Mouse (Mus musculus) CH12.LX (cell line): ENCODE measurements at regions not wholly inside any gene's neighbourhood (a gene's known extent, or its start where the extent isn't known, plus 50 kb on each side); places are given as distances from the start of the nearest gene placed in this dataset.
"Not testable (repeated sequence)": the region's sequence is repeated elsewhere in the genome, so short reads cannot be mapped to it uniquely, and the experiment has no call there.

ENCODE experiments used
- CTCF ChIP-seq, 2 experiments: IDR thresholded peaks in 1 of 2; conservative IDR thresholded peaks in 1 of 2; 2 replicates each; pipeline ENCODE4 v1.5.1; 2011 to 2012; ENCODE audit warnings: low read depth in 2 of 2, low read length in 2 of 2, improper control_type of control experiment in 1 of 2, inconsistent platforms in 1 of 2, mild to moderate bottlenecking in 1 of 2, moderate library complexity in 1 of 2
- EP300 ChIP-seq: IDR thresholded peaks from 2 replicates; pipeline ENCODE4 v1.6.1; 2011; ENCODE audit warnings: low read length, improper control_type of control experiment
- GABPA ChIP-seq: IDR thresholded peaks from 2 replicates; pipeline ENCODE4 v1.6.1; 2012; ENCODE audit warnings: low read depth, low read length, improper control_type of control experiment, inconsistent platforms; ENCODE audit not compliant: insufficient replicate concordance
- KAT2A ChIP-seq: IDR thresholded peaks from 2 replicates; pipeline ENCODE4 v1.6.1; 2012; ENCODE audit warnings: low read length, improper control_type of control experiment, inconsistent platforms; ENCODE audit not compliant: insufficient replicate concordance
- NELFE ChIP-seq: IDR thresholded peaks from 2 replicates; pipeline ENCODE4 v1.6.1; 2011; ENCODE audit warnings: low read depth, low read length, improper control_type of control experiment
- POLR2A ChIP-seq: IDR thresholded peaks from 2 replicates; pipeline ENCODE4 v1.6.1; 2011; ENCODE audit warnings: low read depth, mild to moderate bottlenecking, improper control_type of control experiment, low read length
- POLR2AphosphoS2 ChIP-seq: IDR thresholded peaks from 2 replicates; pipeline ENCODE4 v1.6.1; 2011; ENCODE audit warnings: low read depth, low read length, improper control_type of control experiment
- ZC3H11A ChIP-seq: IDR thresholded peaks from 2 replicates; pipeline ENCODE4 v1.6.1; 2012; ENCODE audit warnings: low read depth, mild to moderate bottlenecking, inconsistent platforms, low read length, improper control_type of control experiment
- ZMIZ1 ChIP-seq: IDR thresholded peaks from 2 replicates; pipeline ENCODE4 v1.6.1; 2012; ENCODE audit warnings: low read depth, mild to moderate bottlenecking, inconsistent platforms, low read length, improper control_type of control experiment

DNA sequence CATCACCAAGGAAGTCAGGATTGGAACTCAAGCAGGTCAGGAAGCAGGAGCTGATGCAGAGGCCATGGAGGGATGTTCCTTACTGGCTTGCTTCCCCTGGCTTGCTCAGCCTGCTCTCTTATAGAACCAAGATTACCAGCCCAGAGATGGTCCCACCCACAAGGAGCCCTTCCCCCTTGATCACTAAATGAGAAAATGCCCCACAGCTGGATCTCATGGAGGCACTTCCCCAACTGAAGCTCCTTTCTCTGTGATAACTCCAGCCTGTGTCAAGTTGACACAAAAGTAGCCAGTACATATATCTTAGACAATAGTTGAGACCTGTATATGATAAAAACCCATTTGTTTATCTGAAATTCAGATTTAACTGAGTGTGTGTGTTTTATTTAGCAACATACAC lies 76.4 kb upstream of the Trim2 start:
- TF ChIP-seq ZMIZ1; POLR2A; NELFE; EP300; CTCF (conservative IDR thresholded peaks at IDR 0.05 in 1 of 2, IDR thresholded peaks at IDR 0.05 in 1 of 2; ENCODE audit: low read depth in 2 of 2, low read length in 2 of 2); GABPA; ZC3H11A; KAT2A; POLR2AphosphoS2: not testable (repeated sequence)
